Mouse (Mus musculus) brain, adult 10 weeks (tissue): ENCODE measurements around the gene Lrrn2. TPM values are rescaled to one million over a fixed set of nuclear protein-coding genes. Genes with fewer than 3 reads are reported as not detected.

ENCODE experiments used
- polyA plus RNA-seq: library from polyadenylated mRNA; stranded (reverse); fragments of 350-450 nt; fragmentation: Illumina TruSeq; extraction: RNeasy Lipid Tissue Mini Kit (QIAGEN cat#74804); gene quantifications from one replicate; pipeline ENCODE4 v1.2.3, GENCODE M21; 2015; ENCODE audit warnings: low read depth, low replicate concordance

Gene Lrrn2
- polyA plus RNA-seq = 67.2 TPM

GRCm38 (mm10) chr1:132880161-132881005 is at the start of gene Lrrn2:
Gene Lrrn2, plus strand, starts transcription at chr1:132880273.

Other genes starting within 250 kb of the Lrrn2 start
- 85.5 TPM for gene Nfasc, start 138.5 kb upstream of the Lrrn2 start, polyA plus RNA-seq
- gene Mdm4, start 150.3 kb downstream of the Lrrn2 start, polyA plus RNA-seq = 51.9 TPM
- gene Pik3c2b, start 165.4 kb downstream of the Lrrn2 start, polyA plus RNA-seq = 8.2 TPM